Mouse (Mus musculus): ENCODE measurements around the gene Npcd. TPM values are rescaled to one million over a fixed set of nuclear protein-coding genes. Genes with fewer than 3 reads are reported as not detected.

The Npcd gene
- polyA plus RNA-seq, 1 experiment = 3.2 TPM

DNA sequence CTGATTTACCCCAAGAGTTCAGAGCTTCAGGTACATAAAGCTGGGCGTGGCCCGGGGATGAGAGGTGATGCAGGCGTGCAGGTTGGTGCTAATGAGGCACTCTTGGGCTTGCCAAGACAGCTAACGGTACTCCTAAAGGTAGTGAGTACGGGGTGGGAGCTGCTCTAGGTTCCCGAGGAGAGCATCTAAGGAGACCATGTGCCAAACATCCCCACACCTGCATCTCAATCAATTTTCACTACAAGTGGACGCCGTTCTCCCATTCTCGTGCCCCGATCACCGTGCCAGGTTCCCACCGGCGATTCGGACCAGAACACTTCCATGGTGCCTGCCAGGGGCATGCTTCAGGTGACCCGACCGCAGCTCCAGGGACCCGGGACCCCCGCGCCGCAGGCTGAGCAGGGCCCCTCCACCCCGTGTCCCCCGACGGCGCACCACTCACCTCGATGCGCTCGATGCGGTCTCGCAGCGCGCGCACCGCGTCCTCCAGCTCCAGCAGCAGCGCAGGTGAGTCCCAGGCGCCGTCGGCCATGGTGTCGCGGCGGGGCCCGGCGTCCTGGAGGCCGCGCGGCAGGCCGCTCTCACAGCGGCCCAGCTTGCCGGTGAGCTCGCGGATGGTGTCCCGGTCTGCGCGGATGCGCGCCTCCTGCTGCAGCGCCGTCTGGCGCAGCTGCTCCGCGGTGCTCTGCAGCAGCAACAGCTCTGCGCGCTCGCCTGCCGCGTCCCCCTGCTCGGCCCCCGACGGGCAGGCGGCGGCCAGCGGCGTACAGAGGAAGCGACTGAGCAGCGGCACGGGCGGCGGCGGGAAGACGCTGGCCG lies 30.3 kb downstream of the Npcd start:
- Histone ChIP-seq H3K36me3 (ENCODE audit: control insufficient read depth, insufficient read depth) (no peaks in the 10 kb centered on the region), H3ac (ENCODE audit: control insufficient read depth, insufficient read length) (peak overlapping the region; percentile 69), H3K27me3 (ENCODE audit: control insufficient read depth, insufficient read depth, insufficient read length) (peaks cover 4% of the 10 kb centered on the region), H3K4me2 (ENCODE audit: low read depth) (peak overlapping the region; percentile 78), H3K79me2 (ENCODE audit: control insufficient read depth, insufficient read depth) (no peaks in the 10 kb centered on the region), H3K4me3 (peak overlapping the region; percentile 18)
- TF ChIP-seq E2F4 (IDR thresholded peaks at IDR 0.05; ENCODE audit: insufficient read depth) (no peak), REST (IDR thresholded peaks at IDR 0.05; ENCODE audit: insufficient read depth, insufficient read length) (no peak), CEBPB (IDR thresholded peaks at IDR 0.05; ENCODE audit: insufficient read depth, poor library complexity, severe bottlenecking) (no peak), POLR2A (IDR thresholded peaks at IDR 0.05; ENCODE audit: insufficient read length, low read depth) (no peak), MAX (IDR thresholded peaks at IDR 0.05; ENCODE audit: low read depth) (no peak), TCF3 (IDR thresholded peaks at IDR 0.05; ENCODE audit: insufficient read length, low read depth) (peak; percentile 2), USF1 (IDR thresholded peaks at IDR 0.05; ENCODE audit: low read depth) (no peak), SRF (IDR thresholded peaks at IDR 0.05; ENCODE audit: control insufficient read depth, insufficient read length, low read depth) (no peak), MYOD1 (IDR thresholded peaks at IDR 0.05; ENCODE audit: control insufficient read depth in 1 of 3, insufficient read length in 2 of 3, low read depth in 2 of 3) (peak in 2 of 3 experiments; percentile 78 to 87), MYOG (IDR thresholded peaks at IDR 0.05; ENCODE audit: control insufficient read depth in 1 of 3, insufficient read depth in 1 of 3, insufficient read length in 2 of 3, low read depth in 2 of 3) (peak in 2 of 3 experiments; percentile 82 to 87)

DNA sequence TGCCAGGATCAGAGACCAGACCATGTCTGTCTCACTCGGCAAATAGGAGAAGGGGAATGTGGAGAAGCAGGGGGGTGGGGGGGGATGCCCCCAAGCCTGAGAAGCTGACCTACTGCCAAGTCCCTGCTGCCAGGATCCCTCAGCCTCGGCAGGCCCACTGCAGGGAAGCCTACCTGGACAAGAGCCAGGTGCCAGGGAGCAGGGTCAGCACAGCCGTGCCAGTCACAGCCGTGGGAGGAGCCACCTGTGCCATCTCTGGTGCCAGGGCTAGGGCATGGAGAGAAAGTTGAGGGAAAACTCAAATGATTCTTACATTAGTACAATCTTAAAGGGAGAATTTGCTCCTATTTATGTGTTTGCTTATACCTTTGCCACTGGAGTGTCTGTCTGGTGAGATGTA lies 31.7 kb downstream of the Npcd start:
- no peak overlapping the region for H3K4me2 ChIP-seq (ENCODE audit: low read depth)
- peaks cover 4% of the 10 kb centered on the region for H3K27me3 ChIP-seq (ENCODE audit: control insufficient read depth, insufficient read depth, insufficient read length)
- TF ChIP-seq REST (IDR thresholded peaks at IDR 0.05; ENCODE audit: insufficient read depth, insufficient read length) = no peak
- no peak for TF ChIP-seq SRF (IDR thresholded peaks at IDR 0.05; ENCODE audit: control insufficient read depth, insufficient read length, low read depth)
- TF ChIP-seq CEBPB (IDR thresholded peaks at IDR 0.05; ENCODE audit: insufficient read depth, poor library complexity, severe bottlenecking) = no peak
- no peak for TF ChIP-seq POLR2AphosphoS2 (IDR thresholded peaks at IDR 0.05; ENCODE audit: insufficient read length, low read depth)
- TF ChIP-seq MAX (IDR thresholded peaks at IDR 0.05; ENCODE audit: low read depth) = no peak
- TF ChIP-seq USF1 (IDR thresholded peaks at IDR 0.05; ENCODE audit: low read depth) = no peak
- TF ChIP-seq TCF3 (IDR thresholded peaks at IDR 0.05; ENCODE audit: insufficient read length, low read depth) = no peak
- no peak for TF ChIP-seq E2F4 (IDR thresholded peaks at IDR 0.05; ENCODE audit: insufficient read depth)
- no peak for TF ChIP-seq TCF12 (IDR thresholded peaks at IDR 0.05; ENCODE audit: insufficient read depth, poor library complexity, severe bottlenecking)
- TF ChIP-seq MYOD1 (IDR thresholded peaks at IDR 0.05; ENCODE audit: control insufficient read depth in 1 of 3, insufficient read length in 2 of 3, low read depth in 2 of 3) = no peak
- no peak for TF ChIP-seq POLR2A (IDR thresholded peaks at IDR 0.05; ENCODE audit: insufficient read length, low read depth)
- TF ChIP-seq MYOG (IDR thresholded peaks at IDR 0.05; ENCODE audit: control insufficient read depth in 1 of 3, insufficient read depth in 1 of 3, insufficient read length in 2 of 3, low read depth in 2 of 3) = no peak
- no peak overlapping the region for H3K4me3 ChIP-seq
- no peaks in the 10 kb centered on the region for H3K79me2 ChIP-seq (ENCODE audit: control insufficient read depth, insufficient read depth)
- no peaks in the 10 kb centered on the region for H3K36me3 ChIP-seq (ENCODE audit: control insufficient read depth, insufficient read depth)
- H3ac ChIP-seq (ENCODE audit: control insufficient read depth, insufficient read length) = no peak overlapping the region

DNA sequence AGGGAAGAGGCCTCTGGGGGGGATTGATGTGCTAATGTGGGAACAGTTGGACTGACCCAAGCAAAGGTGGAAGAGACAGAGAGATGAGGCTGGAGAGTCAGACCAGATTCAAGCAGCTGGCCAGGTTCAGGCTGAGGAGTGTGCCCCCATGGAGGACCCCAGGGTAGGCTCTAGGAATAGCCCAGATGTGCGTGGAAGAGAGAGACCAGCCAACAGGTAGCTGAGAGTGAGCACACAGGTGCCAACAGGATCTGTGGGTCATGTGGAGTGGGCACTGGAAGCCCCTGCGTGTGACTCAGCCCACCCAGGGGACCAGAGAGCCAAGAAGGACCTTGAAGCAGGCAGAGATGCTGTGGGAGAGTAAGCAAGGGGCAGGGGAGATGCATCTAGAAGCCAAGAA lies 32.4 kb downstream of the Npcd start:
- Histone ChIP-seq H3K27me3 (ENCODE audit: control insufficient read depth, insufficient read depth, insufficient read length) (peaks cover 4% of the 10 kb centered on the region), H3ac (ENCODE audit: control insufficient read depth, insufficient read length) (no peak overlapping the region), H3K4me3 (no peak overlapping the region), H3K36me3 (ENCODE audit: control insufficient read depth, insufficient read depth) (no peaks in the 10 kb centered on the region), H3K4me2 (ENCODE audit: low read depth) (no peak overlapping the region), H3K79me2 (ENCODE audit: control insufficient read depth, insufficient read depth) (no peaks in the 10 kb centered on the region)
- TF ChIP-seq TCF12 (IDR thresholded peaks at IDR 0.05; ENCODE audit: insufficient read depth, poor library complexity, severe bottlenecking) = no peak
- no peak for TF ChIP-seq POLR2A (IDR thresholded peaks at IDR 0.05; ENCODE audit: insufficient read length, low read depth)
- no peak for TF ChIP-seq MYOG (IDR thresholded peaks at IDR 0.05; ENCODE audit: control insufficient read depth in 1 of 3, insufficient read depth in 1 of 3, insufficient read length in 2 of 3, low read depth in 2 of 3)
- no peak for TF ChIP-seq USF1 (IDR thresholded peaks at IDR 0.05; ENCODE audit: low read depth)
- no peak for TF ChIP-seq MYOD1 (IDR thresholded peaks at IDR 0.05; ENCODE audit: control insufficient read depth in 1 of 3, insufficient read length in 2 of 3, low read depth in 2 of 3)
- TF ChIP-seq POLR2AphosphoS2 (IDR thresholded peaks at IDR 0.05; ENCODE audit: insufficient read length, low read depth) = no peak
- TF ChIP-seq TCF3 (IDR thresholded peaks at IDR 0.05; ENCODE audit: insufficient read length, low read depth) = no peak
- no peak for TF ChIP-seq REST (IDR thresholded peaks at IDR 0.05; ENCODE audit: insufficient read depth, insufficient read length)
- TF ChIP-seq SRF (IDR thresholded peaks at IDR 0.05; ENCODE audit: control insufficient read depth, insufficient read length, low read depth) = no peak
- TF ChIP-seq E2F4 (IDR thresholded peaks at IDR 0.05; ENCODE audit: insufficient read depth) = no peak
- TF ChIP-seq CEBPB (IDR thresholded peaks at IDR 0.05; ENCODE audit: insufficient read depth, poor library complexity, severe bottlenecking) = no peak
- TF ChIP-seq MAX (IDR thresholded peaks at IDR 0.05; ENCODE audit: low read depth) = no peak

DNA sequence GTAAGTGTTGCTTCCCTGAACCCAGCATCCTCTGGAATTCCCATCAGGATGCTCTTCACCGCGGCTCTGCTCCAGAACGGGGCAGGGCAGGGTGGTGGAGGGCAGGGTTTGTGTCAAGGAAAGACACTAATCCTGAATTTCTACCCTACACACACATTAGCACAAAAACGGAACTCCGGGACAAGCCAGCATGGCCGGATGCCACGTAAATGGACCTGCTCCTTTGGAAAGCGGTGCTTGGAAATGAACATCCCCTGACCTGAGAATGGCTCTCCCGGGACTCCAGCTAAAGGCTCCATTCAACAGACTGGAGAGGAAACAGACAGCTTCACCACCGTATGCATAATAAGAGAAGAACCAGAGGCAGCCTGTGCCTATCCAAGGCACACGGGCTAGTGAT lies 33.3 kb downstream of the Npcd start:
- Histone ChIP-seq H3K4me3 (no peak overlapping the region), H3K27me3 (ENCODE audit: control insufficient read depth, insufficient read depth, insufficient read length) (peaks cover 4% of the 10 kb centered on the region), H3K36me3 (ENCODE audit: control insufficient read depth, insufficient read depth) (no peaks in the 10 kb centered on the region), H3K4me2 (ENCODE audit: low read depth) (no peak overlapping the region), H3ac (ENCODE audit: control insufficient read depth, insufficient read length) (no peak overlapping the region), H3K79me2 (ENCODE audit: control insufficient read depth, insufficient read depth) (no peaks in the 10 kb centered on the region)
- no peak for TF ChIP-seq E2F4 (IDR thresholded peaks at IDR 0.05; ENCODE audit: insufficient read depth)
- no peak for TF ChIP-seq USF1 (IDR thresholded peaks at IDR 0.05; ENCODE audit: low read depth)

DNA sequence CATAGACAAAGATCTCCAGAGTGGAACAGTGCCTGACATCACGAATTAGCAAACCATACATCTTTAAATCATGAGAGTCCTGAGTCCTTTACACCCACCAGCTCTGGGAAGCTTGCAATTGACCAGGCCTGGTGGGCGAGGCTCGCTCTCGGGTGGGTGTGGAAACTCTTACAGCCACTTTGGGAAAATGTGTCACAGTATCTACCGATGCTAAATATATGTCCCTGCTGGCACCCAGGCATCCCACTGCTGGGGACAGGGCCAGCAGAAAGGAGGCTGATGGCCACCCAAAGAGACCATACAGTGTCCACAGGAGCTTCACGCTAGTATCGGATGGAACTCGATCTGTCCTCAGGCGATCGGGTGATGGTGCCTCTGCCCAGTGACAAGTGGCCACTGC lies 35.4 kb downstream of the Npcd start:
- Histone ChIP-seq H3K4me3 (no peak overlapping the region), H3K36me3 (ENCODE audit: control insufficient read depth, insufficient read depth) (no peaks in the 10 kb centered on the region), H3K79me2 (ENCODE audit: control insufficient read depth, insufficient read depth) (no peaks in the 10 kb centered on the region), H3K27me3 (ENCODE audit: control insufficient read depth, insufficient read depth, insufficient read length) (no peaks in the 10 kb centered on the region), H3K4me2 (ENCODE audit: low read depth) (peak overlapping the region; percentile 34), H3ac (ENCODE audit: control insufficient read depth, insufficient read length) (no peak overlapping the region)
- no peak for TF ChIP-seq POLR2AphosphoS2 (IDR thresholded peaks at IDR 0.05; ENCODE audit: insufficient read length, low read depth)
- TF ChIP-seq MYOG (IDR thresholded peaks at IDR 0.05; ENCODE audit: control insufficient read depth in 1 of 3, insufficient read depth in 1 of 3, insufficient read length in 2 of 3, low read depth in 2 of 3) = peak in 1 of 3 experiments; percentile 14

Data from myocyte (in vitro differentiated cells).